Mouse (Mus musculus) regulatory T cell (primary cell): ENCODE results near the gene Surf4.
"Not testable (repeated sequence)": the region's sequence is repeated elsewhere in the genome, so short reads cannot be mapped to it uniquely, and the experiment has no call there.

ENCODE experiments used
- in situ Hi-C: fragments of 300-600 bp; cut with MboI, MseI; formaldehyde crosslinking; loops from one replicate; pipeline ENCODE4 v1.15.1; 2025; ENCODE audit warnings: high pct_unique_total_duplicates

Gene Surf4

DNA sequence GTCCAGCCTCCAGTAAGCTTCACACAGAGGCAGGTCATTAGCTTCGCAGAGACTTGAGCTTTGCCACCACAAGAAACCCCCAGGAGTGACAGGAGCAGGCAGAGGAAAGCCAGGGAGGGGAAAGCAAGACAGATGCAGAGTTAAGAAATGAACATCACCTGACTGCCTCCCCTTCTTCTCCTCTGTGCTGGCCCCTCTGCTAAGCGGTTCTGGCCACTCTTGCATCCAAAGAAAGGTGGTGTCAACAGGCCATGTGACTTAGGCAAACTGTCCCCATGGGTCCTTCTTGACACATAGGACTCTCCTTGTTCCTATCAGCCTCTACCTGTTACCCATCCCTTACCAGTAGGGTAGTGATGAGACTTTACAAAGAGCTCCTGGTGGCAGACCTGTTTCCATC, 27.8 kb downstream of the Surf4 start:
- in situ Hi-C loops = loop anchor here (5.0 to 25.0 kb wide), 4 partner anchors 421 to 1944 kb away; partner anchors contain the start of genes Dph7, Rnf224, Sec16a and Slc34a3

DNA sequence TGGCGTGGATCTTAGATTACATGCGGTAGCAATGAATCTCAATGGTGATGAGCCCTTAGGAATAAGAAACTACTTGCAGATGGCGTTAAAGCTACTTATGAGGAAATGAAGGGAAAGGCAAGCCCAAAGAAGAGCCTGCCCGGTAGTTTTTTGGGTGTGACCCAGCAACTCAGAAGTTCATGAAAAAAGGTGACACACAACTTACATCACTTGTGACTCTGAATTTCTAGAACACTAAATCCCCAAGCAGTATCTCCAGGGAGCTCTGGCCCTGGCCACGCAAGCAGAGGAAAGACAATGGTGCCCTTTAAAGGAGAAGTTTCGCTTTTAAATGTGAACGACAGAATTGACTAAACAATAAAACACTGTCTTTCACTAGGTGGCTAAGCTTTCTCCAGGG, 30.4 kb downstream of the Surf4 start:
- in situ Hi-C loops = loop anchor here (5.0 to 25.0 kb wide), 4 partner anchors 419 to 1941 kb away; partner anchors contain the start of genes Dph7, Entr1, Pmpca and Rnf224

DNA sequence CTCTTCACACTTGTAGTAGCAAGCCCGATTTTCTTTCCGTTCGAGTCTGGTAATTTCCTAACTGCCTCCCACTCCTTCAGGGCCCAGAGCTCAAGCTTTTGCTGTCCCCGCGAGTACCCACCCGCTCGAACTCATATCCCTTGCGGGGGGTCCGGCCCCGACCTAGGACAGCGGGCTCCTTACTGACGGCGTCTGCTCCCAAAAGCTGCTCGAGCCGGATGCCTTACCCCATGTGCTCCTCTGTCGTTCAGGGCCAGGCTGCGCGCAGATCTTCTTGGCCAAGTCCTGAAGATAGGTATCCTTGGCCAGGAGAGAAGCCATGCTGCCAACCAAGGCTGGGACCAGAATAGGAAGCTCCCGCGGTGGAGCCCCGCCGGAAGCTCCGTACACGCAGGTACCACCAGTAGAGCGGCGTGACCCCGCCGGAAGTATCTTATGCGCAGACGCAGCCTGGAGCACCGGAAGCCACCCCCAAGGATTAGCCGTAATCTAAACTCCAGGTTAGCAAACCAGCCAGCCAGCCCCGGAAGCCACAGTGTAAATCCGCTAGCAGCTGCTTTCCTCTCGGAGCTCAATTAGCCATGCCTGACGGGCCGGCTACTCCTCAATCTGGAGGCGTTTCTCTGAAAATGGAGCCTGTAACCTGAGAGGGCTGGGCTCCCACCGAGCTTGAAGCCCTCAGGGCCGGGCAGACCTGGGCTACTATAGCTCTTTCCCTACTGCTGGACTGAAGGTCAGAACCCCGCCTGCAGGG, 31.1 kb downstream of the Surf4 start, which contains the start of gene Surf6:
Gene Surf6, minus strand, starts transcription at position 413 of the 754 bp plus-strand sequence.
- in situ Hi-C loops = loop anchor here (5.0 to 25.0 kb wide), 4 partner anchors 418 to 1940 kb away; partner anchors contain the start of genes Dph7, Entr1, Pmpca and Rnf224

DNA sequence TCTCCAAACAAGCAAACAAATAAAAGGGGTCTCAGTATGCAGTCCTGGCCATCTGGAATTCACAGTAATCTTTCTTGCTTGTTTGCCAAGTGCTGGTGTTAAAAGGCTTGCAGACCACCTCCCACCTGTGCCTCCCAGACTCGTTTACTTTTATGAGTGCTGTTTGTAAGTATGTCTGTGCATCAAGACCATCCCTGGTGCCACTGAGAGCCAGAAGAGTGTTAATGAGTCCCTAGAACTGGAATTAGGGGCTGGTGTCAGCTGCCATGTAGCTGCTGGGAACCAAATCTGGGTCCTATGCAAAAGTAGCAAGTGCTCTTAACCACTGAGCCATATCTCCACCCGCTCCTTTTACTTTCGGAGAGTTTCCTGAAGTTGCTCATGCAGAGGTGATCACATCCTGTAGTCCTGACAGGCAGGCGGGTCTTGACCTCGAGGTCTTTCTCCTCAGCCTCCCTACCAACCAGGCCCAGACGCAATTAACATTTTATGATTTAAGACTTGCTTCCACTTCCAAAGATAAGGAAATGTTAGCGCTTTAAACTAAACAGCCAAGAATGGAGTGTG, 31.8 kb downstream of the Surf4 start:
- in situ Hi-C loops = loop anchor here (5.0 to 25.0 kb wide), 4 partner anchors 417 to 1940 kb away; partner anchors contain the start of genes Dph7, Entr1, Pmpca and Rnf224

DNA sequence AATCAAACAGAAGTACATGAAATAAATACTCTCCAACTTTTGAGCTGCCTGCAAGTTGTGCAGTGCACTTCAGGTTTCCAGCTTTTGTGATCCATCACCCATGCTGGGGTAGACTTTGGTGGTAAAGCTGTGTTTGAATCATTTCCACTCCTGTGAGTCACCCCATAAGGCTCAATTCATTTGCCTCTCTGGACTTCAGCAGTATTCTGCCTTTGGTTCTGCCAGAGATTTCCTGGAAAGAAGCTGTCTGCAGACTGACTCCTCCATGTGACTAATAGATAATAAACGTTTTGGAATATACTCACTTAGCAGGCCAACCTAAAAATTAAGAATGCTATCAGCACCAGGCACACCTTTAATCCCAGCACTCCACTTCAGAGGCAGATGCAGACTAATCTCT, 33.0 kb downstream of the Surf4 start:
- in situ Hi-C loops = loop anchor here (5.0 to 25.0 kb wide), 4 partner anchors 416 to 1938 kb away; partner anchors contain the start of genes Dph7, Entr1, Pmpca and Rnf224

DNA sequence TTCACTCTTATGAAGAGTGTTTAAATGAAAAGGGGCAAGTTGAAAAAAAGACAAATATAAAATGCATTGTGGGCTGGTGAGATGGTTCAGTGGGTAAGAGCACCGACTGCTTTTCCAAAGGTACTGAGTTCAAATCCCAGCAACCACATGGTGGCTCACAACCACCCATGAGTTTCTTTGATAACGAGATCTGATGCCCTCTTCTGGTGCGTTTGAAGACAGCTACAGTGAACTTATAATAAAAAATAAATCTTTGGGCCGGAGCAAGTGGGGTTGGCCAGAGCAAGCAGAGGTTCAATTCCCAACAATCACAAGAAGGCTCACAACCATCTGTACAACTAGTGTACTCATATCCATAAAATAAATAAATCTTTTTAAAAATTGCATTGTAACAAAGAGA, 37.8 kb downstream of the Surf4 start:
- in situ Hi-C loops = no loop called here

DNA sequence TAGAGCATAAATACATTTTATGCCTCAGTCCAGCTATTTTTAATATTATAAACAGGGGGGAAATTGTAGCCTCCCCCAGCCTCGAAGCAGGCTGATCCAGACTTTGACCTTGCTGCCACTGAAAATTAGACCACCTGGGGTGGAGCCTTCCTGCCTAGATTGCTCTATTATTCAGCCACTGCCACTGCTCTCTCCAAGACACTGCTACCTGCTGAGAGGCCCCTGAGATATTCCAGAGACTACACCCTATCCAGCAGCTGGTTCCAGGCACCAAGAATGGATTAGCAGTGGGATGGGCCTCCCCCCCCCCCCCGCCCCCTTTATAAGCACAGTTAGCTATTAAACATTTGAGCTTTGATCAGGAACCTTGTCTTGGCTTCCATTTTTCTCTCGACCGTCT, 47.6 kb downstream of the Surf4 start:
- in situ Hi-C loops = not testable (repeated sequence)

GRCm38 (mm10) chr2:26885541-26885940, 48.2 kb downstream of the Surf4 start:
- in situ Hi-C loops = not testable (repeated sequence)

GRCm38 (mm10) chr2:26878571-26878970, 55.2 kb downstream of the Surf4 start:
- in situ Hi-C loops = no loop called here

DNA sequence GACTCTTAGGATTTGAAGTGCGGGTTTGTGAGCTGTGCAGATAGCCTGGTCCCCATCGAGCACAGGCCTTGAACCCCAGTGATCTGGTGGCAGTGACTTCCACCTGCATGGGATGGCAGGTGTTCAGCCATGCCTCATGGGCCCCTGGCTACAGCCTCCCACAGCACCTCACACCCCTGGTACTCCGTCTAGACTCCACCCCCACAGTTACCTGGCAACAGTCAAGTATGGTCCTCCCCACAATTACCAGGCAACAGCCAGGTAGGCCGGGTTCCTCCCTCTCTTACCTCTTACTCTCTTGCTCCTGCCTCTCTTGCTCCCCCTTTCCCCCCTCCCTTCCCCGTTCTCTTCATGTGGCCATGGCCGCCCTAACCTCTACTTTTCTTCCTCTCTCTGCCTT, 63.1 kb downstream of the Surf4 start:
- in situ Hi-C loops = no loop called here
